In the genomic region with DNA sequence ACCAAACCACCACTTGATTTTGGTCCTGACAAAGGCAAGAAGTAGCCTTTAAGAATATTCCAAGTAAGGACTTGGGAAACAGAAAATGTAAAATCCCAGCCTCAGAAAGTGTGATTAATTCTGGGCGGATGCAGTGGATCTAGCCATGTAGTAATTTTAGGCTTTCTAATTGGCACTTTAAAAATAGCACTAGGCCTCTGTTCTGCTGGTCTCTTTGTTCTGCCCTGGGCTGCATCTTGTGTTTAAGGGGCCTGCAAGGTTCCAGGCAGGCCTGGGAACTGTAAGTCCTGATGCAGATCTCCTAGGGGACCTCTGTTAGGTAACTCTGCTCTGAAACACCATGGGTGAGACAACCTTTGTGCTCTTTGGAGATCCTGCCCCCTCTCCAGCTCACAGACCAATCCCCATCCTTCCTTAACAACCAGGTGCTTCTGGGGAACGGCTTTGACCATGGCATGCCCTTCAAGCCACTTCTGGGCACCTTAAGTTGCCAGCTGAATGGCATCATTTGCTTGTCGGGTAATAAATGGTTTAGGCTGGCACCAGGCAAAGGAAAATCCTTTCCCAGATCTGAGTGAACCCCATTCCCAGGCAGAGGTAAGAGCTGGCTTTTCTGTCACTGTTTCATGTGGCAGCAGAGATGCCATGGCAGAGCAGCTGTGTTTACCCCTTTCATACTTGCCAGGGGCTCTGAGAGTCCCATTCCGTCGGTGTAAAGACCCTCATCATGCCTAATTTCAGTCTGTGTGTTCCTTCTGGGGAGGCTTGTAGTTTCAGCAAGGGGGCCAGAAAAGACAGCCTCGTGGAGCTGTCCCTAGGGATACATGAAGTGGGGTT, we compare ENCODE assay signal across 18 mouse cellular contexts.
DNase-seq lines count a peak whose midpoint lies in the region; ATAC-seq lines count a peak whose summit lies in the region.
"Had no signal": no experiment of that assay in that cellular context is flagged by ENCODE, and none has a peak within 500 bp of the region (broad histone marks: within the 10 kb centered on the region; RNA-seq: fewer than 3 reads in every experiment).

No protein-coding gene starts in this region.

- no peak overlapping the region for H3K4me3 ChIP-seq in forebrain, embryonic 15.5 days
- no peak overlapping the region for H3K4me3 ChIP-seq in limb, embryonic 11.5 days (ENCODE audit: low read depth, low read length)
- H3K4me3 ChIP-seq: embryonic facial prominence, embryonic 12.5 days; heart, adult 2 months; heart, embryonic 15.5 days; hindbrain, embryonic 10.5 days; liver, embryonic 13.5 days; neural tube, embryonic 12.5 days had no signal

- no peak overlapping the region for H3K4me2 ChIP-seq in forebrain, embryonic 15.5 days (replicated peaks)
- H3K4me2 ChIP-seq in limb, embryonic 11.5 days (ENCODE audit: low read depth, severe bottlenecking) = no peak overlapping the region
- H3K4me2 ChIP-seq: embryonic facial prominence, embryonic 12.5 days; heart, embryonic 15.5 days; liver, embryonic 13.5 days; neural tube, embryonic 12.5 days had no signal

- H3K27me3 ChIP-seq in forebrain, embryonic 15.5 days = no peaks in the 10 kb centered on the region
- no peaks in the 10 kb centered on the region for H3K27me3 ChIP-seq in limb, embryonic 11.5 days (ENCODE audit: control insufficient read depth, insufficient read depth, low read length)
- H3K27me3 ChIP-seq: embryonic facial prominence, embryonic 12.5 days; heart, embryonic 15.5 days; liver, embryonic 13.5 days; neural tube, embryonic 12.5 days had no signal

- peak; percentile 69 for ATAC-seq in forebrain, embryonic 15.5 days (replicated peaks)
- ATAC-seq in limb, embryonic 11.5 days (ENCODE audit: insufficient number of reproducible peaks, low FRiP score, low TSS enrichment, low read depth) = no peak
- ATAC-seq: lung, postnatal 0 days had no signal

- H3K36me3 ChIP-seq in forebrain, embryonic 15.5 days = no peaks in the 10 kb centered on the region
- H3K36me3 ChIP-seq in limb, embryonic 11.5 days (ENCODE audit: control insufficient read depth, insufficient read depth, low read length) = no peaks in the 10 kb centered on the region
- H3K36me3 ChIP-seq: embryonic facial prominence, embryonic 12.5 days; heart, embryonic 15.5 days; hindbrain, embryonic 10.5 days; liver, embryonic 13.5 days; neural tube, embryonic 12.5 days had no signal

- H3K9ac ChIP-seq in forebrain, embryonic 15.5 days (replicated peaks) = no peak overlapping the region
- H3K9ac ChIP-seq in limb, embryonic 11.5 days (ENCODE audit: low read length) = no peak overlapping the region
- H3K9ac ChIP-seq: embryonic facial prominence, embryonic 12.5 days; heart, embryonic 15.5 days; liver, embryonic 13.5 days; neural tube, embryonic 12.5 days had no signal

- H3K4me1 ChIP-seq in forebrain, embryonic 15.5 days = peaks cover 13% of the 10 kb centered on the region
- H3K4me1 ChIP-seq in limb, embryonic 11.5 days (ENCODE audit: control insufficient read depth, insufficient read depth, low read length) = 0 out of 2 replicates have a peak, but pooled peaks cover 4% of the 10 kb centered on the region
- H3K4me1 ChIP-seq: embryonic facial prominence, embryonic 12.5 days; heart, embryonic 15.5 days; hindbrain, embryonic 10.5 days; liver, embryonic 13.5 days; neural tube, embryonic 12.5 days had no signal

- H3K9me3 ChIP-seq in forebrain, embryonic 15.5 days = no peaks in the 10 kb centered on the region
- no peaks in the 10 kb centered on the region for H3K9me3 ChIP-seq in limb, embryonic 11.5 days (ENCODE audit: control insufficient read depth, low read length)
- H3K9me3 ChIP-seq: embryonic facial prominence, embryonic 12.5 days; heart, embryonic 15.5 days; hindbrain, embryonic 10.5 days; liver, embryonic 13.5 days; neural tube, embryonic 12.5 days had no signal

- WGBS in forebrain, embryonic 15.5 days = 43% methylated on average over 6 of the region's 6 CpGs
- 68% methylated on average over 6 of the region's 6 CpGs for WGBS in limb, embryonic 11.5 days

- peak overlapping the region; percentile 55 for H3K27ac ChIP-seq in forebrain, embryonic 15.5 days (replicated peaks)
- H3K27ac ChIP-seq in limb, embryonic 11.5 days (replicated peaks; ENCODE audit: low read depth, low read length) = 0 out of 2 replicates have a peak overlapping the region, but pooled peaks have one; percentile 26
- H3K27ac ChIP-seq: embryonic facial prominence, embryonic 12.5 days; heart, adult 2 months; heart, embryonic 15.5 days; hindbrain, embryonic 10.5 days; liver, embryonic 13.5 days; neural tube, embryonic 12.5 days had no signal

- intact Hi-C loops in heart, postnatal 10 days (cut with DNase I) = no loop called here

- DNase-seq in heart, adult 11 months = peak; percentile 78
- no peak for DNase-seq in heart, postnatal 10 days
- DNase-seq in brain, adult 2 months (ENCODE audit: low read depth, low spot score) = peak; percentile 64
- DNase-seq in limb, embryonic 11.5 days (ENCODE audit: low spot score) = no peak
- DNase-seq in gastrocnemius, adult 18-20 months (ENCODE audit: low spot score) = no peak
- DNase-seq in spleen, adult 18-20 months = no peak
- DNase-seq: adrenal gland, adult 8-10 months; B cell, adult 2 months; cerebellum, adult 2 months; heart, adult 2 months; liver, embryonic 13.5 days; thymus, postnatal 36 days had no signal

Comparison
In these comparisons a context has a peak if more than half of its experiments do, and no peak if none do; other contexts are left out.
1. DNase-seq: peak in heart, adult 11 months (single experiment) and brain, adult 2 months (single experiment); none in heart, postnatal 10 days (0 of 2), limb, embryonic 11.5 days (single experiment), gastrocnemius, adult 18-20 months (single experiment) and spleen, adult 18-20 months (0 of 2).